Mouse (Mus musculus): ENCODE data around the gene Zfp335.

GRCm38 (mm10) chr2:164921984-164922383 is 10.4 kb upstream of the Zfp335 start:
- TF ChIP-seq CTCF (IDR thresholded peaks at IDR 0.05; ENCODE audit: low read depth) (no peak), EP300 (IDR thresholded peaks at IDR 0.05; ENCODE audit: low read depth) (no peak)

Data from liver, embryonic 14.5 days (tissue).